Mouse (Mus musculus) adrenal gland, postnatal 4 days (tissue): ENCODE results near the gene Hira. TPM values are rescaled to one million over a fixed set of nuclear protein-coding genes. Genes with fewer than 3 reads are reported as not detected.
"Not testable (repeated sequence)": the region's sequence is repeated elsewhere in the genome, so short reads cannot be mapped to it uniquely, and the experiment has no call there.

Experiments used
- DNase-seq, 2 experiments: peaks; one replicate each; pipeline ENCODE4 v3.0.0; 2021 to 2022; ENCODE audit warnings: low spot score in 2 of 2, mixed read lengths in 2 of 2
- long read RNA-seq, 2 experiments: library from polyadenylated mRNA; stranded (forward); transcript quantifications; one replicate each; pipeline ENCODE4 v2.0.0; 2021
- total RNA-seq, 2 experiments: library from RNA; stranded (reverse); gene quantifications; 2 replicates each; pipeline ENCODE4 v1.2.3; 2021

Hira gene
- total RNA-seq = 10 to 100 TPM; 55.5 to 72.1 TPM
- long read RNA-seq, experiment 1, partial matches to known transcripts = 0 of 1 reads
- long read RNA-seq, experiment 1, other reads (novel, unspliced or antisense) = 1 of 1 reads
- long read RNA-seq, experiment 2, full-length matches to known transcripts = 3 of 19 reads
- long read RNA-seq, experiment 2, partial matches to known transcripts = 10 of 19 reads
- long read RNA-seq, experiment 2, other reads (novel, unspliced or antisense) = 6 of 19 reads

- peak; percentile 91 to 92 for DNase-seq
Observed at GRCm38 (mm10) chr16:18876442-18877308, at the start of gene Hira, which contains the start of gene Mrpl40. Hira (plus strand) TSS chr16:18877037. Mrpl40 (minus strand) TSS chr16:18876862.

GRCm38 (mm10) chr16:18828630-18829029, 48.2 kb upstream of the Hira start:
- DNase-seq = no peak

GRCm38 (mm10) chr16:18829102-18829501, 47.7 kb upstream of the Hira start:
- no peak for DNase-seq

GRCm38 (mm10) chr16:18833486-18833885, 43.4 kb upstream of the Hira start:
- DNase-seq = no peak

- no peak for DNase-seq
Observed at GRCm38 (mm10) chr16:18836073-18836467, 40.8 kb upstream of the Hira start.

- DNase-seq = peak; percentile 63 to 83
Observed at GRCm38 (mm10) chr16:18836468-18837208, 40.2 kb upstream of the Hira start, which contains the start of the genes 2510002D24Rik and Gm28539. 2510002D24Rik (plus strand) TSS chr16:18836578. Gm28539 (plus strand) TSS chr16:18836584.

GRCm38 (mm10) chr16:18838346-18838745, 38.5 kb upstream of the Hira start:
- DNase-seq = no peak

- DNase-seq = no peak
Observed at GRCm38 (mm10) chr16:18846301-18846820, 30.5 kb upstream of the Hira start.

GRCm38 (mm10) chr16:18849521-18850190, 27.2 kb upstream of the Hira start:
- not testable (repeated sequence) for DNase-seq

- no peak for DNase-seq
Observed at GRCm38 (mm10) chr16:18858551-18858950, 18.3 kb upstream of the Hira start.

- DNase-seq = peak in 1 of 2 experiments; percentile 10
Observed at GRCm38 (mm10) chr16:18860186-18860585, 16.7 kb upstream of the Hira start.

- not testable (repeated sequence) for DNase-seq
Observed at GRCm38 (mm10) chr16:18870495-18870894, 6.3 kb upstream of the Hira start.

GRCm38 (mm10) chr16:18876091-18876441, 771 bp upstream of the Hira start:
- DNase-seq = no peak

GRCm38 (mm10) chr16:18877386-18878090, 701 bp downstream of the Hira start:
- peak; percentile 26 to 49 for DNase-seq

- no peak for DNase-seq
Observed at GRCm38 (mm10) chr16:18878091-18878720, 1.4 kb downstream of the Hira start.

- DNase-seq = no peak
Observed at GRCm38 (mm10) chr16:18884044-18884443, 7.2 kb downstream of the Hira start.

- no peak for DNase-seq
Observed at GRCm38 (mm10) chr16:18893840-18894372, 17.1 kb downstream of the Hira start.

- DNase-seq = no peak
Observed at GRCm38 (mm10) chr16:18895249-18895648, 18.4 kb downstream of the Hira start.

GRCm38 (mm10) chr16:18896429-18896828, 19.6 kb downstream of the Hira start:
- DNase-seq = no peak
